Mouse (Mus musculus) gastrocnemius, adult 8-10 months (tissue): ENCODE measurements around the gene Ghr. TPM values are rescaled to one million over a fixed set of nuclear protein-coding genes. Genes with fewer than 3 reads are reported as not detected.

Experiments
- DNase-seq, 2 experiments: peaks; one replicate each; pipeline ENCODE4 v3.0.0; 2022; ENCODE audit warnings: low spot score in 2 of 2
- total RNA-seq, 4 experiments: library from RNA; stranded (reverse); gene quantifications; 2 replicates each; pipeline ENCODE4 v1.2.4; 2022

Gene Ghr
- total RNA-seq, 4 experiments from 2014 or later, result 154 to 205 (median 183) TPM

DNA sequence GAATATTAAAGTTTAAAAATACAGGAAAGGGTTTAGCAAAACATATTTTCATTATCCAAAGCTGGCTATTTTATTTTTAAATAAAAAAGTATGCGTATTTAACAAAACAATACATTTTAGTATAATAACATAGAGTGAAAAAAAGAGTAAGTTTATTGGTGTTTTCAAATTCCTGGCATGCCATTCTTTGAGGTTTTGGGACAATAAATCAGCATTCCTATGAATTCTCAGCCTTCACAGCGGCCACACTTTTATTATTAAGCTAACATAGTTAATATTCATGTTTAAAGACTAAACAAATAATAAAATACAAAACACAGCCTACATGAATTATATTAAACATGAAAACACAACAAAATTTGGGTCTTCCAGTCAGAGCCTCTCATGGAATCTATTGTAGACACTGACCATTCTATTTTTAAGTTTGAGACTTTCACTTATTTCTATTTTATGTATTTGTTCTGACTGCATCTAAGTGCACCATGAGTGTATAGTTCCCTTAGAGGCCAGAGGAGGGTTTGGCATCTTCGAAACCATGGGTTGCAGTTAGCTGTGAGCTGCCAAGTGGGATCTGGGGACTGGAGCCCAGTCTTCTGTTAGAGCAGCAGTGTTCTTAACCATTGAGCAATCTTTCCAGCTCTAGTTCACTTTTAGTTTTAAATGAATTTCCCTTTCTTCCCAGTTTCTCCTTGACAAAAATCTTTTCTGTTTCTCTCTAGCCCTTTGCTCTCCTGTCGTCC is 282.8 kb downstream of the Ghr start:
- no peak for DNase-seq

DNA sequence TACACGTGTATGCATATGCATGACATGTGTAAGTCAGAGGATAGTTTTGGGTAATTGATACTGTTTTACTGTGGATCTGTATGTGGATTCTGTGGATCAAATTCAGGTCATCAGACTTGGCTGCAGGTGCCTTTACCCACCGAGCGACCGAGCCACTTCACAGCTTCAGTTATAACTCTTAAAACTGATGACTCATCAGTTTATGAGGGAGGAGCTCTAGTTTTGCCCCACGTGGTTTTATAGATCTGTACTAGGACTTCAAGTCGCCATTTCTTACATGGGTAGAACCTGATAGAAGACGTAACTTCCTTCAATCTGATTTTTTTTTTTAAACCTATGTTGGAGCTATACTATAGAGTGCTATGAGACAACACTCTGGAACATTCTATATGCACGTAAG is 285.7 kb downstream of the Ghr start:
- no peak for DNase-seq

DNA sequence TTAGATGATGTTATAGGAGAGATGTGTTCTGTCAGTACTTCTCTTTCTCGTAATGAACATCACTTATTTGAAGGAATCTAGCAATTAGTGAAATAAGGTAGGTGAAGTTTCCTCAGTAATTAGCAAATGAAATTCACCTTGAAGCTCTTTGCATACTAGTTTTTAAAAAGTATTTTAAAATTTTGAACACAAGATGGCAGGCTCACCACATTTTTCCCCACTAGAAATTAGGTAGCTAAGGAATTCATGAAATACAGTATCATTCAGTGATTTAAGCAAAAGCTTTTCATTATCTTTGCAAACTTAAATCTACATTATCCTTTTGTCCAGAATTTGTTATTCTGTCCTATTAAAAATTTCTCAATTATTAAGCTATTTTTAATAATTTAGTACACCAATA is 287.3 kb downstream of the Ghr start:
- DNase-seq, result no peak

DNA sequence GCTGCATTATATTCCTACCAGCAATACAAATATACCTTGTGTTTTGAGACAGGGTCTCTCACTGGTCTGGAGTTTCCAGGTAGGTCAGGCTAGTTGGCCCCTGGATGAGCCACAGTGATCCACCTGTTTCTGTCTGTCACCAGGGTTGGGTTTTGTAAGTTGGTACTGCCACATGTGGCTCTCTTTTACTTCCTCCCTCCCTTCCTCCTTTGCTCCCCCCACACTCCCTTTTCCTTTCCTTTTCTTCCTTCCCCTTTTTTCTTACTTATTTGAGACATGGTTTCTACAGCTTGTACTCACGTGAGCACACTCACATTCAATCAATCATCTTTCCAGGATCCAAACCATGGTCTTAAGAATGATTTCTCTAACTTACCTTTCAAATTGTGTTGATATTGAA is 289.8 kb downstream of the Ghr start:
- DNase-seq, result no peak

DNA sequence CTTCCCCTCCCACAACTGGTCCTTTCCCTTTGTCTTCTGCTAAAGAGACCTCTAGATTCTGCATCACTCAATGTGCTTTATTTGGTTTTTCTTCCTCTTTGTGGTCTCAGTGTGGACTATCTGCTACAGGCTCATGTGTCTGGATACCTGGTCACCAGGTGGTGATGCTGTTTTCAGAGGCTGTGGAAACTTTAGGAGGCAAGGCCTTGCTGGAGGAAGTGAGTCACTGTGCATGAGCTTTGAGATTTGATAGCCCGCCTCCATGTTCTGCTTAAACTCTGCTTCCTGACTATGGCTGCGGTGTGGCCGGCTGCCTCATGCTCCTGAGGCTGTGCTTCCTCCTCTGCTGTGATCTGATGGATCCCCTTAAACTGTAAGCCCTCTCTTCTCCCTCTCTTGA is 292.9 kb downstream of the Ghr start:
- no peak for DNase-seq

DNA sequence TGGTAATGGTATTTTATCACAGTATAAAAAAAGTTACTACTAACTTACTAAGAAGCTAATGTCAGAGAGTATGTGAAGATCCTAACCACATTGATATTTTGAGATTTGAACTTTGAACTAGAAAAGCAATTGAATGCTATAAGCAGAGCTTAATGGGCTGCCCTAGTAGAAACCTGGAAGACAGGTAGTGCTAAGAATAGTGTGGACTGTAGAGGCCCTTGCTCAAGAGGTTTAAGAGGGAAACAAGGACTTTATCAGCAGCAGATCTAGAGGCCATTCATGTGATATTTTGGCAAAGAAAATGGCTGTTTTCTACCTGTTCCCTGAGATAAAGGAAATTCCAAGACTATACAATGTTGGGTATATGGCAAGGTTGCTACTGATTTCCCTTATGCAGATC is 297.3 kb downstream of the Ghr start:
- DNase-seq, result no peak

DNA sequence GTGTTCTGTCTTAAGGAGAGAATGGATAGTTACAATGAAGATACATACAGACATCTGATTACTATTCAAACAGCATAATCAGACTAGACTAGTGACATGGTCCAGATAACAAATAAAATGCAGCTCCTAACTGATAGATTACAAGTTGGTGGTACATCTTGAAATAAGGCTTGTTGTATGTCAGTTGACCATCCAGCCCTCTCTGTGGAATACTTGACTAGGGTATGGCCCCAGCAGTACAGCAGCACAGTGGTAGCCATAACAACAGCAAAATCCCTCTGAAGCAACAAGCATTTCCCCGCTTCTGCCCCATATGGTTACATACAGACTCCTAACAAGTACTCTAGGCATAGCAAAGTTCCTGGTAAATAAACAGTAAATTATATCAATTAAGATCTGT is 301.6 kb downstream of the Ghr start:
- DNase-seq, result no peak

DNA sequence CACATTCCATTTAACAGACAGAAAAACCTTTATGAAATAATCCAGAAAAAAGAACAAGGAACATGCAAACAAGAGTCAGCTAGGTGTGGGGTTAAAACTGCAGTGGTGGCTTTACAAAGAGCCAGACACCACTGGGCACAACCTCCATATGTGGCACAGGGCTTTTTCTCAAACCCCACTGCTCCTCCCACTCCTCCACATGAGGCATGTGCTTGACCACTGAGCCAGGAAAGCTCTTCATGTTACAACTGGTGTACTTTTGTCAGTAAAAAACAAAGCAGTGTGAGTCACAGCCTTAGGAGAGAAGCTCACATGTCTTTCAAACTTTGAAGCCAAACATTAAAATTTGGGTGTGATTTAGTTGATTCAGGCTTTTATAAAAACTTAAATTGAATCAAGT is 302.1 kb downstream of the Ghr start:
- no peak for DNase-seq

DNA sequence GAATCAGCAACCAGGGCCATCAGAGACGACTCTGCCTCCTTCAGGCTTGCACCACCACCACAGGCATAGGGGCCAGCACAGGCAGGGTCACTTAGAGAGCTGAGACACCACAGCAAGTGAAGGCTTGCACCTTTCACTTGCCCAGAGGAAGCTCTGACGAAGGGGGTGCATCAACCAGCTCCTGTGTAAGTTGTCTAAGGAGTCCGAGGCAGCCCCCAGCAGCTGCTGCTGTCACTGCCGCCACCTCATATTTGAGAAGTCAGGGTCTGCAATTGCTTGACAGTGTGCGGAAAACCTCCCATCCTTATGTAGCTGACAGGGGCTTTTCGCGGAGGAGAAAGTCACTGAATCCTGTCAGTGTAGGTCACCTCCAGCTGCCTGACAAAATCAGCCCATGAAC is 304.1 kb downstream of the Ghr start:
- no peak for DNase-seq

DNA sequence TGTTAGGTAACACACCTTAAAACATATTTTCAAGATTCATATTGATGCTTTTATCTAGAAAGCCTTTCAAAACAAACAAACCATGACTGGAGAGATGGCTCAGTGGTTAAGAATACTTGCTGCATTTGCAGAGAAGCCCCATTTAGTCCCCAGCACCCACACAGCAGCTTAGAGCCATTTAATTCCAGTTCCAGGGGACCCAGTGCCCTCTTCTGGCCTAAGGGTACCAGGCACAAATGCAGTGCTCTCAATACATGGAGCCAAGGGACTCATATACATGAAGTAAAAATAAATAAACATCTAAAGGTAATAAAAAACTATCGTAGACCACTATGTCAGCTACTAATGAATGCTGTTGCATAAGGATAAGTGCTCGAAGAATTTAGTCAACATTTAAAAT is 305.9 kb downstream of the Ghr start:
- no peak for DNase-seq

DNA sequence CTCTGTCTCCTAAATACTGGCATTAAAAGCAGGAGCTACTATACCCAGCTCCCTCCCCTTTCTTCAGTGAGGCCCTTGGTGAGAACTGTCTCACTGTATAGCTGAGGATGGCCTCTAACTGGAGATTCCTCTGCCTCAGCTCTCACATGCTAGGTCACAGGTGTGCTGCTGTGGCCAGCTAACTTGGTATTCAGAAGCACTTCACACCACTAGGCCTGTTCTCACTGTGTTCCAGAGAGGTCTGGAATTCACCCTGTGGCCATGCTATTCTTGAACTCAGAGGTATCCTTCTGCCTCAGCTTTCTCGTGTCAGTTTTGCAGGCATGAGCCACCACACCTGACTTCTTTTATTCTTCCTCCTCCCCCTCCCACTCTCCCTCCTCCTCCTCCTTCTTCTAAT is 310.1 kb downstream of the Ghr start:
- DNase-seq, result no peak

DNA sequence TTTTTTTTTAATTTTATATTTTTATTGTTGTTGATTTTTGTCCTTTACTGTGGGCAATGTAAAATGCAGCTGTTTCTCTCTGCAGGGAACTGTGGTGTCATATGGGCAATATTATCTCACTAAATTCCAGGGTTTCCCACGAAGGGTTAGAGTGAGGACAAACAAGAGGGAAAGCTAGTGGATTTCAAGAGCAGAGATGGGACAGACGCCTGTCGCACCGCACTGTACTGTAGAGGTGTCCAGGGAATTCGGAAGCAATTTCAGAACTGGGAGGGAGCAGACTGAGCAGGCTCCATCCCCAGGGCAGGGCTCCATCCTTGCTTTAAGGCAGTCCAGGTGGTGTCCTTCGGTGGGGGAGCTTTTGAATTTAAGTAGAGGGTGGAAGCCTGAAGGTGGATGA is 312.1 kb downstream of the Ghr start:
- DNase-seq, result no peak

DNA sequence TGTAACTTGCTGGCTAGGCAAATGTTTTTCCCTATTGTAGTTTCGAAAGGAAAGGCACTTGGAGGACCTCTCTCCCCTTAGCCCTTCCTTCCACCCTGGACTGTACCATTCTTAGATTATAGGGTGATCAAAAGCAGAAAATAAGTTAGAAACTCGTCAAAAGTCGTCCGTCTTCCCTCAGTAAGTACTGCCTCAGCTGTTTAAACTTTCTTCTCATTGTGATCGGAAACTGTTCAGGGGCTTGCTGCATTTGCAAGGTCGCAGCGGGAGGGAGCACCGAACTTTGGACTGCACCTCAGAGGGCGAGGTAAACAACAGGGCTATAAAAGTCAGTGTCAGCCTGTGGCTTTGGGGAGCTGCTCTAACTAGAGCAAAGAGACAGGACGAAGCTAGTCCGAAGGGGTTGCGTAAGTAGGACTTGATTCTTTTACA is 312.6 kb downstream of the Ghr start:
- DNase-seq, result peak; percentile 65 to 72

DNA sequence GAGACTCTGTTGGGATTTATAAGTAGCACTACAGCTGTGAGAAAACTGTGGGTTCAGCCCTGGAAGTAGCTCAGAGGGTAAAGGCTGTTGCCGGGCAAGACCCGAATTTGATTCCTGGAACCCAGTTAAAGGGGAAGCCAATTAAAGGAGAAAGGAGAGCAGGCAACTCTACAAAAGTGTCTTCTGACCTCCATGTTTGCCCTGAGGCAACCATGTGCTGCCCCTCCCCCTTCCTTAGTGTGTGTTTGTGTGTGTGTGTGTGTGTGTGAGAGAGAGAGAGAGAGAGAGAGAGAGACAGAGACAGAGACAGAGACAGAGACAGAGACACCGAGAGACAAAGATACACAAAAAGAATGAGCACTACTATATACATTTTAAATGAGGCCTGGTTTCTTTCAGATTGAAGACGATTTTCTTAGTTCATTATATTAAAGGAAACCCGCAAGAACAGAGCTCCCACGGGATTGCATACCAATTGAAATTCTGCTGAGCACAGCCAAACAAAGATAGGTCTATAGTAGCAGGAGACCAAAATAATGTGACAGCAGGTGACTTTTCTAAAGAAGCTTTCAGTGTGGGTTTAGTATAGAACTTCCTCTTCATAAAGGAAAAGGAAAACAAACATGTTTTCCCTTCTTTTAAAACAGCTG is 313.2 kb downstream of the Ghr start:
- no peak for DNase-seq

DNA sequence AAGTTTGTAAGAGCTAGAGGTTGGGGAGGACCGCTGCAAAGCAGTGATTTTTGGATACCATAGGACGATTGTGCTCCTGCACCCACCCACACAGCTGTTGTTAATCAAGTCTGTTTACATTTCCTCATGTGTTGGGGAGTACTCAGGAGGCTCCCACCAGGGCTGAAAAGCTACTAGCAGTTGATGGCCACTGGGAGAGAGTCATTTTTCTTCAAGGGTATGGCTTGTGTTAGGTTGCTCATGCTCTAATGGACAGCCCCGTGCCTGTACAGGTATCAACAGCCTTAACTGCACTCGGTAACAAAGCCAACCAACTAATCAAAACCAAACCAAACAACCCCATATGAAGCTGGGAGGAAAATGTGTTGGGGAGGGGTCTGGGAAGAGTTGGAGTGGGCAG is 313.8 kb downstream of the Ghr start:
- DNase-seq, result no peak

DNA sequence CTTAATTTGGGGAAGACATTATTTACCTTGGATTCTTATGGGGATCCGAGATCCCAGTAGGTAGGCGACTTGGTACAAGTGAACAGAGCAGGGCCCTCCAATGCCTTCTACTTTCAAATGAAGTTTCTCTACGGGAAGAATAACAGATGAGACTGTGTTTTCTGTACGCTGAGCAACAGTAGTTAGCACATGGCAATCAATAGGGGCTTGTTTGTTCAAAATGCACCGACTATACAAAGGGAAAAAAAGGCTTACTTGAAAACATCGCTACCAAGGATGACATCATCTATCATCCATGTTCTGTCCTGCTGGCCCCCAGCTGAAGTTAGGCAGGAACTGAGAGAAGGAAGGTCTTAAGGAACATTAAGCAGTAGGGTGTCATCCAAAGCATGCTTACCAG is 315.0 kb downstream of the Ghr start, which contains the start of gene Selenop:
Selenop (plus strand) TSS at position 301 of the 400 bp plus-strand sequence.
- no peak for DNase-seq
